Mouse (Mus musculus) gastrocnemius, postnatal 36 days (tissue): ENCODE results near the gene Ggt5. TPM values are rescaled to one million over a fixed set of nuclear protein-coding genes. Genes with fewer than 3 reads are reported as not detected.
A peak's percentile ranks its signal among the peaks of the same experiment; 100 is the strongest.

ENCODE experiments used
- DNase-seq, 2 experiments: peaks; one replicate each; pipeline ENCODE4 v3.0.0; 2022
- intact Hi-C: fragments of 180-260 bp; cut with DNase I; formaldehyde crosslinking; loops from one replicate; pipeline ENCODE4 v1.15.1; 2025
- long read RNA-seq, 2 experiments: library from polyadenylated mRNA; stranded (forward); transcript quantifications; one replicate each; pipeline ENCODE4 v2.0.0; 2021
- total RNA-seq, 2 experiments: library from RNA; stranded (reverse); gene quantifications; 2 replicates each; pipeline ENCODE4 v1.2.3; 2021

Ggt5 gene
- total RNA-seq, result 1 to 10 TPM; 3.0 to 5.2 TPM
- long read RNA-seq, experiment 1, partial matches to known transcripts, result 2 of 2 reads
- long read RNA-seq, experiment 1, other reads (novel, unspliced or antisense), result 0 of 2 reads
- long read RNA-seq, experiment 2, result 0 reads

GRCm38 (mm10) chr10:75589129-75589528 is at the start of gene Ggt5:
Ggt5 (plus strand) TSS chr10:75589340.
- DNase-seq, result peak; percentile 53 to 58
- intact Hi-C loops, result loop anchor here (5.0 kb wide), 1 partner anchor 263 kb away; no protein-coding TSS in a partner anchor

GRCm38 (mm10) chr10:75547901-75548300 is 41.2 kb upstream of the Ggt5 start:
- DNase-seq, result no peak
- intact Hi-C loops, result no loop called here

- no peak for DNase-seq
- intact Hi-C loops, result no loop called here
Measured at GRCm38 (mm10) chr10:75548486-75548885, 40.7 kb upstream of the Ggt5 start.

GRCm38 (mm10) chr10:75549886-75550285 is 39.3 kb upstream of the Ggt5 start:
- no peak for DNase-seq
- intact Hi-C loops, result no loop called here

- DNase-seq, result no peak
- intact Hi-C loops, result no loop called here
Measured at GRCm38 (mm10) chr10:75551175-75551574, 38.0 kb upstream of the Ggt5 start.

- intact Hi-C loops, result no loop called here
- no peak for DNase-seq
Measured at GRCm38 (mm10) chr10:75552106-75552505, 37.0 kb upstream of the Ggt5 start.

- no peak for DNase-seq
- intact Hi-C loops, result no loop called here
Measured at GRCm38 (mm10) chr10:75552701-75553450, 36.3 kb upstream of the Ggt5 start.

- no peak for DNase-seq
- intact Hi-C loops, result no loop called here
Measured at GRCm38 (mm10) chr10:75554090-75554489, 35.0 kb upstream of the Ggt5 start.

GRCm38 (mm10) chr10:75555557-75555956 is 33.6 kb upstream of the Ggt5 start:
- intact Hi-C loops, result no loop called here

GRCm38 (mm10) chr10:75556026-75556425 is 33.1 kb upstream of the Ggt5 start:
- DNase-seq, result no peak
- intact Hi-C loops, result no loop called here

More at GRCm38 (mm10) chr10:75555557-75555956, 33.6 kb upstream of the Ggt5 start:
- DNase-seq, result no peak

GRCm38 (mm10) chr10:75558515-75558914 is 30.6 kb upstream of the Ggt5 start:
- intact Hi-C loops, result no loop called here
- DNase-seq, result no peak

GRCm38 (mm10) chr10:75559041-75559675 is 30.0 kb upstream of the Ggt5 start:
- intact Hi-C loops, result no loop called here
- no peak for DNase-seq

GRCm38 (mm10) chr10:75559676-75560548 is 29.2 kb upstream of the Ggt5 start, which contains the start of gene Lrrc75b:
Lrrc75b (minus strand) TSS chr10:75560330.
- DNase-seq, result peak; percentile 48 to 53
- intact Hi-C loops, result no loop called here

- intact Hi-C loops, result no loop called here
- no peak for DNase-seq
Measured at GRCm38 (mm10) chr10:75560549-75560899, 28.6 kb upstream of the Ggt5 start.

GRCm38 (mm10) chr10:75561071-75561654 is 28.0 kb upstream of the Ggt5 start, which contains the start of gene Ggt1:
Ggt1 (plus strand) TSS chr10:75561604.
- intact Hi-C loops, result no loop called here
- DNase-seq, result no peak

- no peak for DNase-seq
- intact Hi-C loops, result no loop called here
Measured at GRCm38 (mm10) chr10:75562596-75562995, 26.5 kb upstream of the Ggt5 start.

- no peak for DNase-seq
- intact Hi-C loops, result no loop called here
Measured at GRCm38 (mm10) chr10:75564687-75565265, 24.4 kb upstream of the Ggt5 start.

GRCm38 (mm10) chr10:75565436-75565835 is 23.7 kb upstream of the Ggt5 start:
- intact Hi-C loops, result no loop called here

GRCm38 (mm10) chr10:75565906-75566305 is 23.2 kb upstream of the Ggt5 start:
- intact Hi-C loops, result no loop called here
- no peak for DNase-seq

More at GRCm38 (mm10) chr10:75565436-75565835, 23.7 kb upstream of the Ggt5 start:
- no peak for DNase-seq

- intact Hi-C loops, result no loop called here
- no peak for DNase-seq
Measured at GRCm38 (mm10) chr10:75566321-75566720, 22.8 kb upstream of the Ggt5 start.
